Mouse (Mus musculus) heart, embryonic 15.5 days (tissue): ENCODE data around the gene Vezt. TPM values are rescaled to one million over a fixed set of nuclear protein-coding genes. Genes with fewer than 3 reads are reported as not detected.

Source experiments
- ATAC-seq: fragments of 200-750 bp; cut with Nextera tagmentation; replicated peaks from 2 replicates; pipeline ENCODE4 v1.8.0; 2017; ENCODE audit warnings: low read depth, moderate TSS enrichment; ENCODE audit not compliant: insufficient number of reproducible peaks, insufficient read depth, low FRiP score
- H3K27ac ChIP-seq: fragments of 300-500 bp; sonication (generic); 2 replicates; pipeline ENCODE4 v1.5.1; 2015; ENCODE audit warnings: mild to moderate bottlenecking, inconsistent platforms
- H3K27me3 ChIP-seq: fragments of 300-500 bp; sonication (generic); 2 replicates; pipeline ENCODE4 v1.6.1; 2015; ENCODE audit warnings: inconsistent platforms
- H3K36me3 ChIP-seq: fragments of 300-500 bp; sonication (generic); 2 replicates; pipeline ENCODE4 v1.6.1; 2015; ENCODE audit warnings: mild to moderate bottlenecking, inconsistent platforms
- H3K4me1 ChIP-seq: fragments of 300-500 bp; sonication (generic); replicated peaks from 2 replicates; pipeline ENCODE4 v1.6.1; 2015; ENCODE audit warnings: inconsistent platforms
- H3K4me2 ChIP-seq: fragments of 300-500 bp; sonication (generic); 2 replicates; pipeline ENCODE4 v1.6.1; 2015; ENCODE audit warnings: inconsistent platforms, mild to moderate bottlenecking, moderate library complexity
- H3K4me3 ChIP-seq: fragments of 300-500 bp; sonication (generic); 2 replicates; pipeline ENCODE4 v1.5.1; 2015; ENCODE audit warnings: mild to moderate bottlenecking, inconsistent platforms
- H3K9ac ChIP-seq: fragments of 300-500 bp; sonication (generic); 2 replicates; pipeline ENCODE4 v1.6.1; 2015; ENCODE audit warnings: mild to moderate bottlenecking, inconsistent platforms
- H3K9me3 ChIP-seq: fragments of 300-500 bp; sonication (generic); replicated peaks from 2 replicates; pipeline ENCODE4 v1.6.1; 2016; ENCODE audit warnings: inconsistent platforms
- WGBS: fragments of 180-500 bp; shearing (Covaris S2); methylation state at CpG from one replicate; pipeline ENCODE4 v1.1.7; 2015; ENCODE audit warnings: mixed read lengths; 5-methylcytosine and 5-hydroxymethylcytosine counted together
- microRNA counts: library from miRNA; unstranded; fragments of <30 nt; microRNA quantifications from one replicate; lab custom pipeline; 2016
- microRNA-seq: library from miRNA; unstranded; fragments of <30 nt; microRNA quantifications from one replicate; pipeline ENCODE4, GENCODE M21; 2016
- polyA plus RNA-seq: library from polyadenylated mRNA; unstranded; fragments of >200 nt; fragmentation: Nextera tagmentation; extraction: Ambion mirVana; gene quantifications from 2 replicates; pipeline ENCODE4 v1.2.1, GENCODE M21; 2015

Vezt gene
- polyA plus RNA-seq, 1 experiment from 2014 or later, result 23.6 TPM

DNA sequence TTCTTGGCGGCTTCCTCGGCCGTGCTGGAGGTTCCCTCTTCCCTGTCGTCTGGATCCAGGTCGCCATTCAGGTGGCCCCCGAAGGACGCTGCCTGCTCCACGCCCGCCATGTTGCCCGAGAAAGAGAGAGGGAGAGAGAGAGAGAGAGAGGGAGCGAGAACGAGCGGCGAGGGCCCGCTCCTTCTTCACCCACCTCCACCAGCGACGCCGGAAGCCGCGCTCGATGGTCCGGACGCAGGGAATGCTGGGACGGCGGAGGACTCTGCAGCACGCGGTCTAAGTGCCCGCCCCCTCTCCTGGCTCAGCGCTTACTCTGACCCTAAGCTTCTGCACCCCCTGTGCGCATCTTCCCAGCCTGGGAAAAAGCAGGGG is 146.1 kb downstream of the Vezt start:
- WGBS, result 1% methylated on average over 21 of the region's 30 CpGs
- ATAC-seq, result peak; percentile 97

More for the DNA sequence above, 146.1 kb downstream of the Vezt start:
- Histone ChIP-seq H3K4me1 (peaks cover 11% of the 10 kb centered on the region), H3K27ac (peak overlapping the region; percentile 90), H3K9me3 (no peaks in the 10 kb centered on the region), H3K27me3 (no peaks in the 10 kb centered on the region), H3K36me3 (peaks cover 17% of the 10 kb centered on the region), H3K4me2 (peak overlapping the region; percentile 78), H3K9ac (peak overlapping the region; percentile 91), H3K4me3 (peak overlapping the region; percentile 99)

MicroRNA genes within 50 kb of the gene (microRNA counts, 519-probe panel; counts per million panel counts)
- microRNA mmu-miR-331-3p (lab: Ali Mortazavi, UCI), result 2,651 counts per million, percentile 60 among the panel's probes with 10 or more counts
- microRNA mmu-miR-331-5p (lab: Ali Mortazavi, UCI), result 1,798 counts per million, percentile 14 among the panel's probes with 10 or more counts

Small RNAs within 50 kb of the gene (microRNA-seq; reads per million reads assigned to microRNA genes)
- 52.5 reads per million, percentile 42 among the genes with 10 or more reads in this experiment for gene Mir331

Other genes with a start within 250 kb of the Vezt start
- 0.08 and 0.44 TPM in 2 replicates for gene Usp44, start 204.3 kb downstream of the Vezt start, polyA plus RNA-seq
- 143 and 156 TPM in 2 replicates for gene Metap2, start 138.7 kb downstream of the Vezt start, polyA plus RNA-seq
- 2.1 and 2.3 TPM in 2 replicates for gene Fgd6, start 184 bp upstream of the Vezt start, polyA plus RNA-seq
- 4.7 and 5.7 TPM in 2 replicates for gene Nr2c1, start 112.2 kb upstream of the Vezt start, polyA plus RNA-seq
- 482 and 617 TPM in 2 replicates for gene Ndufa12, start 162.9 kb upstream of the Vezt start, polyA plus RNA-seq